Mouse (Mus musculus) embryonic facial prominence, embryonic 15.5 days (tissue): ENCODE results near the gene Irf5. TPM values are rescaled to one million over a fixed set of nuclear protein-coding genes. Genes with fewer than 3 reads are reported as not detected.
"Not testable (repeated sequence)": the region's sequence is repeated elsewhere in the genome, so short reads cannot be mapped to it uniquely, and the experiment has no call there.

ENCODE experiments used
- ATAC-seq: fragments of 200-750 bp; cut with Nextera tagmentation; 2 replicates; pipeline ENCODE4 v1.8.0; 2017; ENCODE audit warnings: low read depth, moderate TSS enrichment; ENCODE audit not compliant: insufficient number of reproducible peaks, low FRiP score, low TSS enrichment
- H3K27ac ChIP-seq: fragments of 300-500 bp; sonication (generic); replicated peaks from 2 replicates; pipeline ENCODE4 v1.5.1; 2015; ENCODE audit warnings: mild to moderate bottlenecking, inconsistent platforms
- H3K27me3 ChIP-seq: fragments of 300-500 bp; sonication (generic); 2 replicates; pipeline ENCODE4 v1.6.1; 2015; ENCODE audit warnings: inconsistent platforms
- H3K36me3 ChIP-seq: fragments of 300-500 bp; sonication (generic); 2 replicates; pipeline ENCODE4 v1.6.1; 2015; ENCODE audit warnings: mild to moderate bottlenecking, inconsistent platforms
- H3K4me1 ChIP-seq: fragments of 300-500 bp; sonication (generic); 2 replicates; pipeline ENCODE4 v1.6.1; 2015; ENCODE audit warnings: inconsistent platforms
- H3K4me2 ChIP-seq: fragments of 300-500 bp; sonication (generic); replicated peaks from 2 replicates; pipeline ENCODE4 v1.6.1; 2015; ENCODE audit warnings: mild to moderate bottlenecking, inconsistent platforms
- H3K4me3 ChIP-seq: fragments of 300-500 bp; sonication (generic); replicated peaks from 2 replicates; pipeline ENCODE4 v1.5.1; 2015; ENCODE audit warnings: mild to moderate bottlenecking, inconsistent platforms
- H3K9ac ChIP-seq: fragments of 300-500 bp; sonication (generic); 2 replicates; pipeline ENCODE4 v1.6.1; 2015; ENCODE audit warnings: inconsistent platforms
- H3K9me3 ChIP-seq: fragments of 300-500 bp; sonication (generic); replicated peaks from 2 replicates; pipeline ENCODE4 v1.6.1; 2016; ENCODE audit warnings: inconsistent platforms
- WGBS: fragments of 180-500 bp; shearing (Covaris S2); methylation state at CpG from one replicate; pipeline ENCODE4 v1.1.7; 2015; 5-methylcytosine and 5-hydroxymethylcytosine counted together
- polyA plus RNA-seq: library from polyadenylated mRNA; unstranded; fragments of >200 nt; fragmentation: Nextera tagmentation; extraction: Ambion mirVana; gene quantifications from 2 replicates; pipeline ENCODE4 v1.2.1, GENCODE M21; 2015

Gene Irf5
- polyA plus RNA-seq, 1 experiment from 2014 or later = 8.2 TPM

DNA sequence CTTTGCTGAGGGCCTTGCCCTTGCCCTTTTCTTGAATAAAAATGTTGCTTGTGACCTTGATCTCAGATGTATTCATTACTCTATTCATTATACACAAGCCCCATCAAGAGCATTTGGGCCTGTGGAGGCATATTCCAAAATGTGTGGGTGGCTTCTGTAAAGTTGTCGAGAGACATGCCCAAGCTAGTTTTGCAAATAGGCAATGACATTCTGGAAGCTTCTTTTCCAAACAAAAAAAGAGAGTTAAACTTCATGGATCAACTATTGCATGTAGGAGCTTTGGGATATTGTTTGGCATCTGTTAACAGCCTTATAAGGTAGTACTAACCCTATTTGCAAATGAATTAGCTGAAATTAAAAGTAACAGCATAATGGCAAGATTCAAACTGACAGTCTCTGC, 21.7 kb downstream of the Irf5 start:
- Histone ChIP-seq H3K9ac (no peak overlapping the region), H3K36me3 (peaks cover 78% of the 10 kb centered on the region), H3K27me3 (no peaks in the 10 kb centered on the region), H3K4me1 (no peaks in the 10 kb centered on the region), H3K4me2 (no peak overlapping the region), H3K4me3 (no peak overlapping the region), H3K9me3 (no peaks in the 10 kb centered on the region), H3K27ac (peak overlapping the region; percentile 61)
- 80% methylated on average over 1 of the region's 1 CpGs for WGBS
- no peak for ATAC-seq

DNA sequence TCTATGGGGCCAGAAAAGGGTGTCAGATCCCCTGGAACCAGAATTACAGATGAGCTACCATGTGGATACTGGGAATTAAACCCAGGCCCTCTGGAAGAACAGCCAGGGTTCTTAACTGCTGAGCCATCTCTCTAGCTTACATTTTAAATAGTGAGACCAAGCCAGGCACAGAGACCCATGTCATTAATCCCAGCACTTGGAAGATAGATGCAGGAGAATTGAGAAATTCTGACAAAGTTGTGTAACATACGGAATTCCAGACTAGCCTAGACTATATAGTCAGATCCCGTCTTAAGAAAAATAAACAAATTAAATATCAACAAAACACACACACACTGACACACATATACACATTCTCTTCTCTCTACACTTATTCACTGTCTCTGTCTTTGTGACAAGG, 26.1 kb downstream of the Irf5 start:
- no peak overlapping the region for H3K9ac ChIP-seq
- no peaks in the 10 kb centered on the region for H3K4me1 ChIP-seq
- peaks cover 81% of the 10 kb centered on the region for H3K36me3 ChIP-seq
- no peak for ATAC-seq
- no peaks in the 10 kb centered on the region for H3K9me3 ChIP-seq
- H3K4me2 ChIP-seq = no peak overlapping the region
- 79% methylated on average over 2 of the region's 2 CpGs for WGBS
- no peaks in the 10 kb centered on the region for H3K27me3 ChIP-seq
- no peak overlapping the region for H3K27ac ChIP-seq
- no peak overlapping the region for H3K4me3 ChIP-seq

DNA sequence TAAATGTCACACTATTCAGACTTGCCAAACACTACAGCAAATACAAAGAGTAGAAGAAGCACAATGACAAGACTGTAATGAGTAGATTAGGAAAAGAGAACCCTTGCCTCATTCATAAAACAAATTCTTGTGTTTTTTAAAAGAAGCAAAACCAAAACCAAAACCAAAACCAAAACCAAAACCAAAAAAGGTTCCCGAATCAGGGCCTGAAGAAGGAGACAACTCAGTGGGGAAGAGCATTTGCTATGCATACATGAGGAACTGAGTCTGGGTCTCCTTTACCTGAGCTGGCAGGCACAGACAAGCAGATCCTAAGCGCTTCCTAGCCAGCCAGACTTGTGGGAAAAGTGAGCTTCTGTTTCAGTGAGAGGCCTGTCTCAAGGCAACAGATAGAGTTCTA, 30.7 kb downstream of the Irf5 start:
- peaks cover 83% of the 10 kb centered on the region for H3K36me3 ChIP-seq
- no peak overlapping the region for H3K9ac ChIP-seq
- no peaks in the 10 kb centered on the region for H3K9me3 ChIP-seq
- H3K4me1 ChIP-seq = no peaks in the 10 kb centered on the region
- H3K27me3 ChIP-seq = no peaks in the 10 kb centered on the region
- no peak for ATAC-seq
- no peak overlapping the region for H3K4me2 ChIP-seq
- no peak overlapping the region for H3K4me3 ChIP-seq
- WGBS = 88% methylated on average over 2 of the region's 2 CpGs
- no peak overlapping the region for H3K27ac ChIP-seq

DNA sequence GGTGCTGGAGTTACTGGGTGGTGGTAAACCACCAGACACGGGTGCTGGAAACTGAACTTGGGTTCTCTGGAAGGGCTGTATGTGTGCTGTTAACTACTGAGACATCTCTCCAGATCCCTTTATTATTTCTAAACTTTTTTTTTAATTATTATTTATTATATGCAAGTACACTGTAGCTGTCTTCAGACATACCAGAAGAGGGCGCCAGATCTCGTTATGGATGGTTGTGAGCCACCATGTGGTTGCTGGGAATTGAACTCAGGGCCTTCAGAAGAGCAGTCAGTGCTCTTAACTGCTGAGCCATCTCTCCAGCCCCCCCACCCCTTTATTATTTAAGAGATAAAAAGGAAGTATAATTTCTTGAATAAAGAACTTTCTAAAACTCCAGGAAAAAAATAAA, 50.0 kb downstream of the Irf5 start:
- not testable (repeated sequence) for H3K27ac ChIP-seq, H3K4me3 ChIP-seq, H3K27me3 ChIP-seq, H3K4me1 ChIP-seq, H3K9me3 ChIP-seq, ATAC-seq, H3K4me2 ChIP-seq, H3K9ac ChIP-seq
- H3K36me3 ChIP-seq = peaks cover 77% of the 10 kb centered on the region
- WGBS = 88% methylated on average over 3 of the region's 3 CpGs

DNA sequence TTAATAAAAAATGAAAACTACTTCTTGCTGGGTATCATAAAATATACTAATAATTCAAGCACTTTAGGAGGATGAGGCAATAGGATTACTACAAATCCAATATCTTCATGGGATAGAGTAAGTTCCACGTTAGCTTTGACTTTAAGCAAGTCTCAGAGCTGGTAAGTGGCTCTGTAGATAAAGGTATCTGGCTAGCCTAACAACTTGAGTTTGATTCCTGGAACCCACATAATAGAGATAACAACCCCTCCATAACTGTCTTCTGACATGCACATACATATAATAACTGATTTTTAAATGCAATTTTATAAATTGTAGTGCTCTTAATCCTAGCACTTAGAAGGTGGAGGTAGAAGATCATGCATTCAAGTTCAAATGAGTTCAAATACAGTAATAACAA, 54.3 kb downstream of the Irf5 start:
- H3K27me3 ChIP-seq = no peaks in the 10 kb centered on the region
- no peak for ATAC-seq
- no peak overlapping the region for H3K4me2 ChIP-seq
- H3K4me3 ChIP-seq = no peak overlapping the region
- 89% methylated on average over 1 of the region's 1 CpGs for WGBS
- no peak overlapping the region for H3K9ac ChIP-seq
- H3K9me3 ChIP-seq = 0 out of 2 replicates have a peak, but pooled peaks cover 4% of the 10 kb centered on the region
- H3K27ac ChIP-seq = no peak overlapping the region
- no peaks in the 10 kb centered on the region for H3K4me1 ChIP-seq
- H3K36me3 ChIP-seq = peaks cover 67% of the 10 kb centered on the region

DNA sequence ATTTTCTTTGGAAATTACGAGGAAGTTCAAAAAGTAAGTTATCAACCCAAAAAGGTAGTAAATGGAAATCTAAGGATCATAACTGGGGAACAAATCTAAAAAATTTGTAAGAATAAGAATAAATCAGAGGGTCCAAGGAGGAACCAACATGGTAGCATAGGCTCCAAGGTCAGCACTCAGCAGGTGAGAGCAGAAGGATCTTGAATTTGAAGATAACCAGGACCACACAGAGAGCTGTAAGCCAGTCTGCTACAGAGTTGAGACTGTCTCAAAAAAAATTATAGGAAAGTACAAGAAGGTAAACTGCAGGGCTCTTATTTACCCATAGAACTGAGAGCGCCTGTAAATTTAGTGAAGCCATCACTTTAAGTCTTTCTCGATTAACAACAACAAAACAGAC, 54.8 kb downstream of the Irf5 start:
- 93% methylated on average over 3 of the region's 3 CpGs for WGBS
- Histone ChIP-seq H3K9me3 (0 out of 2 replicates have a peak, but pooled peaks cover 4% of the 10 kb centered on the region), H3K4me3 (no peak overlapping the region), H3K36me3 (peaks cover 69% of the 10 kb centered on the region), H3K27ac (no peak overlapping the region), H3K4me1 (no peaks in the 10 kb centered on the region), H3K4me2 (no peak overlapping the region), H3K9ac (no peak overlapping the region), H3K27me3 (no peaks in the 10 kb centered on the region)
- ATAC-seq = no peak

Other genes with a start within 250 kb of the Irf5 start
- gene Fam71f2, start 247.0 kb upstream of the Irf5 start, polyA plus RNA-seq = 0.43 and 0.70 TPM in 2 replicates
- 0.28 TPM in 1 of 2 replicates, not detected in the other for gene Fam71f1, start 207.5 kb upstream of the Irf5 start, polyA plus RNA-seq
- gene Calu, start 178.6 kb upstream of the Irf5 start, polyA plus RNA-seq = 457 and 464 TPM in 2 replicates
- 0.85 and 1.2 TPM in 2 replicates for gene Opn1sw, start 138.2 kb upstream of the Irf5 start, polyA plus RNA-seq
- gene Ccdc136, start 130.3 kb upstream of the Irf5 start, polyA plus RNA-seq = 23.6 and 24.0 TPM in 2 replicates
- gene Flnc, start 93.4 kb upstream of the Irf5 start, polyA plus RNA-seq = 24.0 and 28.7 TPM in 2 replicates
- 243 and 252 TPM in 2 replicates for gene Atp6v1f, start 58.9 kb upstream of the Irf5 start, polyA plus RNA-seq
- not detected in 2 replicates for gene Atp6v1fnb, start 55.2 kb upstream of the Irf5 start, polyA plus RNA-seq
- gene Kcp, start 18.7 kb upstream of the Irf5 start, polyA plus RNA-seq = 26.2 and 28.3 TPM in 2 replicates
- gene Tnpo3, start 83.3 kb downstream of the Irf5 start, polyA plus RNA-seq = 74.2 and 85.2 TPM in 2 replicates
- gene Tspan33, start 167.6 kb downstream of the Irf5 start, polyA plus RNA-seq = 8.0 and 8.1 TPM in 2 replicates
- gene Smo, start 208.9 kb downstream of the Irf5 start, polyA plus RNA-seq = 53.7 and 58.7 TPM in 2 replicates
- gene Ahcyl2, start 241.4 kb downstream of the Irf5 start, polyA plus RNA-seq = 14.2 and 14.9 TPM in 2 replicates